Mouse (Mus musculus) G1E (cell line): ENCODE results near the gene Sh3kbp1.

Experiments used
- CTCF ChIP-seq: IDR thresholded peaks from 2 replicates; pipeline ENCODE4 v1.5.1; 2012; ENCODE audit warnings: low read depth, low read length, inconsistent platforms, mixed read lengths
- GATA1 ChIP-seq: IDR thresholded peaks from 2 replicates; pipeline ENCODE4 v1.6.1; 2012; ENCODE audit warnings: borderline replicate concordance, low read length, inconsistent platforms, mixed read lengths
- TAL1 ChIP-seq: conservative IDR thresholded peaks from 2 replicates; pipeline ENCODE4 v1.6.1; 2012; ENCODE audit warnings: low read depth, low read length, inconsistent platforms, mixed read lengths

GRCm38 (mm10) chrX:159928834-159929233 is 301.8 kb downstream of the Sh3kbp1 start:
- TF ChIP-seq CTCF = no peak
- TF ChIP-seq GATA1 = no peak
- no peak for TF ChIP-seq TAL1
